Mouse (Mus musculus) embryonic facial prominence, embryonic 10.5 days (tissue): Measurements from ENCODE around the gene Gm28051. TPM values are rescaled to one million over a fixed set of nuclear protein-coding genes. Genes with fewer than 3 reads are reported as not detected.

ENCODE experiments used
- DNase-seq: peaks from one replicate; pipeline ENCODE4 v3.0.0-alpha.2; 2017; ENCODE audit warnings: low spot score
- H3K27ac ChIP-seq: fragments of 300-500 bp; sonication (generic); replicated peaks from 2 replicates; pipeline ENCODE4 v1.5.1; 2016; ENCODE audit warnings: mild to moderate bottlenecking
- H3K27me3 ChIP-seq: fragments of 300-500 bp; sonication (generic); replicated peaks from 2 replicates; pipeline ENCODE4 v1.6.1; 2016; ENCODE audit warnings: low read depth, mild to moderate bottlenecking; ENCODE audit not compliant: poor library complexity, severe bottlenecking
- H3K36me3 ChIP-seq: fragments of 300-500 bp; sonication (generic); replicated peaks from 2 replicates; pipeline ENCODE4 v1.6.1; 2016; ENCODE audit warnings: mild to moderate bottlenecking, moderate library complexity
- H3K4me1 ChIP-seq: fragments of 300-500 bp; sonication (generic); 2 replicates; pipeline ENCODE4 v1.6.1; 2016
- H3K4me3 ChIP-seq: fragments of 300-500 bp; sonication (generic); 2 replicates; pipeline ENCODE4 v1.5.1; 2016; ENCODE audit warnings: mild to moderate bottlenecking, moderate library complexity
- H3K9me3 ChIP-seq: fragments of 300-500 bp; sonication (generic); 2 replicates; pipeline ENCODE4 v1.6.1; 2016; ENCODE audit warnings: mild to moderate bottlenecking
- WGBS: fragments of 180-500 bp; shearing (Covaris S2); methylation state at CpG from one replicate; pipeline ENCODE4 v1.1.7; 2016; 5-methylcytosine and 5-hydroxymethylcytosine counted together
- polyA plus RNA-seq: library from polyadenylated mRNA; unstranded; fragments of >200 nt; fragmentation: Nextera tagmentation; extraction: Ambion mirVana; gene quantifications from 2 replicates; pipeline ENCODE4 v1.2.1, GENCODE M21; 2016

The Gm28051 gene
- not detected in 2 replicates for polyA plus RNA-seq

DNA sequence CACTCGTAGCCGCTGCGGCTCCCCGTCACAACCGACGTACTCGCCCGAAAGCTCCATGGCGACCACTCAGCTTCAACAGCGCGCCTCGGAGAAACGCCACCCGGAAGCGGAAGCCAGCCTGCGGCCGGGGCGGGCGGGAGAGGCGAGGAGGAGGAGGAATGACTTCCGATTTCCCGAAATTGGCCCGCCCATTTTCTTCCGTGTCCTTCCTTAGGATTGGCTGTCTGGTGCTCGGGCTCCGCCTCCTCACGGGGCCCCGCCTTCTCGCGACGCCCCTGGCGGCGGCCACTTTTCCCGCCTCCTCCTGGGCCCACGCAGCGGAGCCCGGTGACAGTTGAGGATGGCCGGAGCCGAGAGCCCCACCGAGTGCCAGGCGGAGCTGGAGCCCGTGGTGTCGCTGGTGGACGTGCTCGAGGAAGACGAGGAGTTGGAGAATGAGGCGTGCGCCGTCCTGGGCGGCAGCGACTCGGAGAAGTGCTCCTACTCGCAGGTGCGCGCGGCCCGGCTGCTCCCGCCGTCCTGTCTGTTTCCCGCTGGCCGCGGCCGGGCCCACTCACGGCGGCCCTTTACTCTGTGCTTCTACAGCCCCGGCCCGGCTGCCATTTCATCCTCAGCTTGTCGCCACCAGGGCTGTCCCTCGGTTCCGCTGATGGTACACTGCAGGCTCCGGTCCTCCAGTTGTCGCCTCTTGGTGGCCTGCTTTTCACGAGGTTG is at the start of gene Gm28051, which contains the start of the genes Gon7 and Ubr7:
Gene Gm28051 (minus strand): TSS at position 77 of the 714 bp plus-strand sequence.
Gene Gon7 (minus strand): TSS at position 115 of the 714 bp plus-strand sequence.
Gene Ubr7 (plus strand): TSS at position 279 of the 714 bp plus-strand sequence.
- H3K36me3 ChIP-seq: peaks cover 42% of the 10 kb centered on the region
- H3K9me3 ChIP-seq: no peaks in the 10 kb centered on the region
- peak within 1 kb of the TSS; percentile 93 for H3K27ac ChIP-seq
- H3K4me1 ChIP-seq: peaks cover 27% of the 10 kb centered on the region
- WGBS: under 1% methylated on average over 73 of the region's 73 CpGs
- peak; percentile 98 for DNase-seq
- H3K27me3 ChIP-seq: no peaks in the 10 kb centered on the region
- peak within 1 kb of the TSS; percentile 81 for H3K4me3 ChIP-seq

DNA sequence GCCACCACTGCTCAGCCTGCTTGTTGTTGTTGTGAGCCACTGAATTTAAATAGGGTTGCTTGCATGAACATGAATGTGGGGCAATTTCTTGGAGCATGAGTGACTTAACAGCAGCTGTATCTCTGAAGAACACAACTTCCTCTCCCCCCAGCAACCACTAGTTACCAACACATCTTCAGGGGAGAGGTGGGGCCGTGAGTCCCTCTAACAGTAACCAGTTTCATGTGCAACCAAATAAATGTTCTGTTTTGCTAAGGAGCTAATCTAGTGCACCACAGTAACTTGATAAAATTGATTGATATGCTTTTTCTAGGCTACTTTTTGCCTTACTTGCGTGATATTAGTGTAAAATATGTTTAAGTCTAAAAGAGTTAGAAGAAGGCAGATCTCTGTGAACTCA is 42.0 kb upstream of the Gm28051 start:
- no peak for DNase-seq
- Histone ChIP-seq H3K27me3 (no peaks in the 10 kb centered on the region), H3K9me3 (no peaks in the 10 kb centered on the region), H3K27ac (no peak overlapping the region), H3K4me3 (no peak overlapping the region), H3K36me3 (peaks cover 50% of the 10 kb centered on the region), H3K4me1 (no peaks in the 10 kb centered on the region)
- 88% methylated on average over 2 of the region's 2 CpGs for WGBS

DNA sequence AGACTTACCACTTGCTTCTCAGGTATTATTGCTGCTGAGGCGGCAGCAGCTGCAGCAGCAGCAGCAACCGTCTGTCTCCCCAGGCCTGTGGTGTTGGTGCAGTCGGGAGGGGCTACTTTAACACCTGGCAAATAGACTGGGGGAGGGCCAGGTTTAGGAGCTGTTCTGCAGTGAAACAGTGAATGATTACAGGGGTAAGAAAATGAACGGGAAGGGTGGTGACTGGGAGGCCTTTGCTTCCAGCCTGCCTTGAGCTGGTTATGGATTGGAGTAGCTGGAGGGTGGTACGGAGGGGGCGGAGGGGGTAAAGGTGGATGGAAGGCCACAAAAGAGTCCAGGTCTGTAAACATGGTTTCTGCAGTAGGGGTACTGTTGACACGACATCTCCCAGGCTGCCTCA is 30.4 kb upstream of the Gm28051 start:
- H3K9me3 ChIP-seq: no peaks in the 10 kb centered on the region
- H3K27me3 ChIP-seq: no peaks in the 10 kb centered on the region
- WGBS: 90% methylated on average over 7 of the region's 7 CpGs
- H3K36me3 ChIP-seq: peaks cover 99% of the 10 kb centered on the region
- H3K4me1 ChIP-seq: no peaks in the 10 kb centered on the region
- no peak for DNase-seq
- H3K27ac ChIP-seq: no peak overlapping the region
- H3K4me3 ChIP-seq: no peak overlapping the region

DNA sequence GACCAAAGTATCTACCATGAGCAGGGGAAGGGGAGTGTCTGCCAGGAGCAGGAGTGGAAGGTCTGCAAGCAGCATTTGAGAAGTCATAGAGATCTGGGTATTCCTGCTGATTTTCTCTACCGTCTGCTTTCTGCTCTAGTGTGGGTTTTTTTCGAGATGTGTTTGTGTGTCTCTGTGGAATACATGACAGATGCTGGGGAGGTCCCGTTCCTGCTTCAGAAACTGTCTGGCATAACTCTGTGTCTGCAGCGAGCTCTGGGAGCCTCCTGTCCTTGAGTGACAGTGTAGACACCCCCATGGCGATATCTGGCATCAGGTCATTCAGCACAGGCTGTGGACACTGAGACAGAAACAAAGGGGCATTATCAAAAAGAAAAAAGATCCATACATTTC is 28.0 kb upstream of the Gm28051 start:
- Histone ChIP-seq H3K4me3 (no peak overlapping the region), H3K27ac (no peak overlapping the region), H3K27me3 (no peaks in the 10 kb centered on the region), H3K4me1 (no peaks in the 10 kb centered on the region), H3K9me3 (no peaks in the 10 kb centered on the region), H3K36me3 (peaks cover 90% of the 10 kb centered on the region)
- DNase-seq: no peak
- WGBS: 86% methylated on average over 5 of the region's 5 CpGs

DNA sequence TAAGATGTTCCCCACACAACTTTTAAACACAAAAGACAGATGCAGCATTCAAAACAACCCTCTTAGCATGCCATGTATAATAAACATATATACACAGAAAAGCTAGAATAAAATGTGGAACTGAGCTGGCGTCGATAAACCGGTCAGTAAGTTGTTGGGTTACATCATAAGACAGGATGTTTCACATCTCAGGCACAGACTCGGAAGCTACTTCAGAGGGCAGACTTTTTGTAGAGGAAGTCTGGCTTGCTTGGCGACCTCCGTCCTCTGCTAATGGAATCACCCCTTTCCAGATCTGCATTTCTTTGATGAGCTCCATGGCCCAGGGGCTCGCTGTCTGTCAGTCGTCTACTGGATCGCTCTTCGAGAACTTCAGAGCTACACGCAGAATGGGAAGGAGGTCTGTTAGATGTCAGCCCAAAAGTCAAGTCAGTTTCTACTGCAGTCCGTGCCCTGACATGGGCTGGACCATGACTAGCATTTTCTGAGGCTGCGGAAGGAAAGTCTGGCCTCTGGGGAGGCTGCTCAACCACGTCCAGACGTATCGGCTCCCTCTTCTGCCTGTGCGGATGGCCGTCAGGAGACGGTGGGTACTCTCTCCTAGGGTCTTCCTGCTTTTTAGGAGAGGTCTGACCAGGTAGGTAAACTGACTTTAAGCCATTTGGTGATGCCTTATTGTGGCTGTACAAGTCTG is 27.5 kb upstream of the Gm28051 start:
- Histone ChIP-seq H3K27ac (no peak overlapping the region), H3K36me3 (peaks cover 84% of the 10 kb centered on the region), H3K4me3 (no peak overlapping the region), H3K4me1 (no peaks in the 10 kb centered on the region), H3K9me3 (no peaks in the 10 kb centered on the region), H3K27me3 (no peaks in the 10 kb centered on the region)
- WGBS: 89% methylated on average over 19 of the region's 19 CpGs
- no peak for DNase-seq

DNA sequence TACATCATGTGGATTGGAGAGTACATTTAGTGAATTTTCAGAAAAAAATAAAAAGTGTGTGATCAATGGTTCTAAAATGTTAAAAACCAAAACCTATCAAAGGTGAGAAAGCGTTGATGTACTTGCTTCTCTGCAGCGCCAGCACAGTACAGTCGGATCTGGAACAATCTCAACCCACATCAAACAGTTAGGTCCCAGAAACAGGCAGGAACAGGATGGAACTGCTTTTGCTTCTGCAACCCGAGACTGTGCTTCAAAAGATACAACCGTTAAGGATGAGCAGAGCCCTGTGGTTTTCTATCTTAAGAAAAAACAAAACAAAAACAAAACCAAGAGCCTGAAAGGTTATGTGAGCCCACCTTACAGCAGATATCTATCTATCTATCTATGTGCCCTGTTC is 25.3 kb upstream of the Gm28051 start:
- H3K4me1 ChIP-seq: no peaks in the 10 kb centered on the region
- H3K27me3 ChIP-seq: no peaks in the 10 kb centered on the region
- 92% methylated on average over 5 of the region's 5 CpGs for WGBS
- H3K27ac ChIP-seq: no peak overlapping the region
- no peak overlapping the region for H3K4me3 ChIP-seq
- H3K36me3 ChIP-seq: peaks cover 71% of the 10 kb centered on the region
- H3K9me3 ChIP-seq: no peaks in the 10 kb centered on the region
- no peak for DNase-seq

DNA sequence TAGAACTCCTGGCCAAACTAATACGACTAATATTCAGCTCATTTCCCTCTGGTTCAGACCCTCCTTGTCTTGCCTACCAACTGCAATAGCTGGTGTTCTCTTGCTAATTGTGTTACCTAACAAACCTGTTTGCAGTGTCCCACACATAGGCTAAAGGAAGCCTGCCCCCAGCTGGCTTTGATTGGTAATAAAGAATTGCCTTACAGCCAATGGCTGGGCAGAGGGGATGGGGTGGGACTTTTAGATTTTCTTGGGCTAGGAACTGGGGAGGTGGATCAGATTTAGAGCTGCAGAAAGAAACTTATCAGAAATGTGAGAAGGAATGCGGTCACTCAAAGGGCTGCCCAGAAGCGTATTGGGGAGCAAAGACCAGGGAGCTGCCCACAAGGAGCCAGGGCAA is 21.9 kb upstream of the Gm28051 start:
- Histone ChIP-seq H3K27me3 (no peaks in the 10 kb centered on the region), H3K4me1 (no peaks in the 10 kb centered on the region), H3K36me3 (peaks cover 71% of the 10 kb centered on the region), H3K27ac (no peak overlapping the region), H3K9me3 (no peaks in the 10 kb centered on the region), H3K4me3 (no peak overlapping the region)
- no peak for DNase-seq
- WGBS: 48% methylated on average over 3 of the region's 3 CpGs

DNA sequence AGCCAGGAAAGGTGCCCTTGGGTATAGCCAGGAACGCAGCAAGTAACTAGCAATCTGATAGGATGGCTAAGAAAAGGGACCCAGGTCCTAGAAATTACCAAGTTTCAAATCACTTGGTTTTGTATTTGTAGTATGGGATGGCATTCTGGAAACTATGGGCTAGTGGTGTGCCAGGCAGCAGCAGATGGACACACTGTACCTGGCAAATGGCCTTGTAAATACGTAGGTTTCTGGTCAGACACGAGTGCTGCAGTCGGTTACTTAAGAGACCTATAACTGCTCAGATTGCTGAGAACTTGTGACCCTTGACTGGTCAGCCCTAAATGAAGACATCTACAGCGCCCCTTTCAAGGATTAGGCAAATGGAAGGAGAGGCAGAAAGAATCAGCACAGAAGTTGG is 20.6 kb upstream of the Gm28051 start:
- H3K9me3 ChIP-seq: no peaks in the 10 kb centered on the region
- H3K4me3 ChIP-seq: no peak overlapping the region
- no peaks in the 10 kb centered on the region for H3K4me1 ChIP-seq
- H3K36me3 ChIP-seq: peaks cover 70% of the 10 kb centered on the region
- no peak for DNase-seq
- H3K27ac ChIP-seq: no peak overlapping the region
- 87% methylated on average over 5 of the region's 5 CpGs for WGBS
- no peaks in the 10 kb centered on the region for H3K27me3 ChIP-seq

DNA sequence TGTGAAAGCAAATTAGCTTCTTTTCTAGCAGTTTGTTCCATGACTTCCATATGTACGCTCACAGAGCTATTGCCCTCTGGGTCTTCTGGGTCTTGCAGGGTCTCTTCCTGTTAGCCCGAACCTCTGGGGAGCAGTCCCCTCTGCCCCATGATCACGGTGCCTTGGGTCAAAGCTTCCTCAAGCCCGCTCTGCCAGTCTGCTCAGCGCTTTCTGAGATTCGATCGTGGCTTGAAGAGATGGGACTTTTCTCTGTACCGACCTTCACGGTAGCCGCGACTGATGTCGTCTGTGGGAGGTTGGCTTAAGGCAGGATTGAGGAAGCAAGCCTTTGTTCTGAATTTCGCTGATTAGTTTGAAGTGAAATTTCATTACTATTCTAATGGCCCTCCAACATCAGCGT is 18.5 kb upstream of the Gm28051 start:
- Histone ChIP-seq H3K9me3 (no peaks in the 10 kb centered on the region; the same call in 1 of the 2 replicates), H3K36me3 (peaks cover 77% of the 10 kb centered on the region), H3K27me3 (no peaks in the 10 kb centered on the region), H3K4me3 (no peak overlapping the region), H3K4me1 (no peaks in the 10 kb centered on the region), H3K27ac (no peak overlapping the region)
- 93% methylated on average over 14 of the region's 14 CpGs for WGBS
- DNase-seq: no peak

DNA sequence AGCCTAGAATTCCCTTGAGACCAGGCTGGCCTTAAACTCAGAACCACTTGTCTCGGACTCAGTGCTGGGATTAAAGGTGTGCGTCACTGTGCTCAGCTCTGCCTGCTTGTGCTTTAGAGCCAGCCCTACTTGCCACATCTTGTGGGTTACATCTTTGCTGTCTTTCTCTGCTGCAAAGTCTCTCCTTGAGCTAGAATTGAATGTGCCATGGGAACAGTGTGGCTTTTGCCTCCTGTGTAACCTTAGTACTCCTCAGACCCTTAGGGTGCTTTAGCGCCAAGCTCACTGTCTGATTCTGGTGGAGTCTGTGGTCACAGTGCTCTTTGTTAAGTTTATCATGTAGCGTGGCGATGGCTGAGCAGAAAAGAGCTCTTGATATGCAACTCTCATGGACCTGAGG is 15.1 kb upstream of the Gm28051 start:
- no peak for DNase-seq
- Histone ChIP-seq H3K27ac (no peak overlapping the region), H3K27me3 (no peaks in the 10 kb centered on the region), H3K4me1 (no peaks in the 10 kb centered on the region), H3K4me3 (no peak overlapping the region), H3K9me3 (no peaks in the 10 kb centered on the region; the same call in 1 of the 2 replicates), H3K36me3 (peaks cover 99% of the 10 kb centered on the region)
- 93% methylated on average over 5 of the region's 5 CpGs for WGBS

DNA sequence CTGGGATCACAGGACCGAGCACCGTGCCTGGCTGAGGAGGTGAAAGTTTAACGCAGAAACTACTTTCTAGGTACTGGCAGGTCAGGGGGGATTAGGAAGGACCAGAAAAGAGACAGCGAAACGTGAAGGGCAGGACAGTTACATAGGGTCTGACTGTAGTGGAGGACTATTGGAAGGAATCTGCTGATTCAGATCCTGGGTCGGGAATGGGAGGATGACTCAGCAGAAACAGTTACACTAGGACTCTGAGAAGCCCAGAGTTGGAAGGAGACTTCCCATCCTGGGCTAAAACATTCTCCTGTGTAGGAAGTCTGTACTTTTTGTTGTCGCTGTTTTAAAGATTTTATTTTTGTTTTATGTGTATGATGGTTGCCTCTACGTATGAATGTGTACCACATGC is 14.0 kb upstream of the Gm28051 start:
- no peak for DNase-seq
- 95% methylated on average over 8 of the region's 8 CpGs for WGBS
- no peaks in the 10 kb centered on the region for H3K4me1 ChIP-seq
- no peak overlapping the region for H3K4me3 ChIP-seq
- H3K27ac ChIP-seq: no peak overlapping the region
- H3K36me3 ChIP-seq: peaks cover 99% of the 10 kb centered on the region
- H3K27me3 ChIP-seq: no peaks in the 10 kb centered on the region
- no peaks in the 10 kb centered on the region; the same call in 1 of the 2 replicates for H3K9me3 ChIP-seq

DNA sequence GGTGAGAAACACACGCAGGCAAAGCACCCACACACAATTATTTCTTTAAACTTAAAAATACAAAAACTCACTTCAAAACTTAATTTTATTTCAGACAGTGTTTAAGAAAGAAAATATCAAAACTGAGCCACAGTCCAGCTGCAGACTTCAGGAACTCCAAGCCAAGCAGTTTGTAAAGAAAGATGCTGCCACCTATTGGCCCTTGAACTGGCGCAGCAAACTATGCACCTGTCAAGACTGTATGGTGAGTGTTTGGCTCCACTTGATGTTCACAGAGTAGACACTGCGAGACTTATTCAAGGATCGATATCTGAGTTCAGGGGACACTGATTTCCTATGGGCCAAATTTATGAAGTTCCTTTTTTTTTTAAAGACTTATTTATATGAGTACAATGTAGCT is 11.4 kb upstream of the Gm28051 start:
- no peak for DNase-seq
- 92% methylated on average over 4 of the region's 4 CpGs for WGBS
- H3K9me3 ChIP-seq: no peaks in the 10 kb centered on the region; the same call in 1 of the 2 replicates
- H3K27me3 ChIP-seq: no peaks in the 10 kb centered on the region
- no peak overlapping the region for H3K27ac ChIP-seq
- peaks cover 96% of the 10 kb centered on the region for H3K36me3 ChIP-seq
- no peak overlapping the region for H3K4me3 ChIP-seq
- no peaks in the 10 kb centered on the region for H3K4me1 ChIP-seq

DNA sequence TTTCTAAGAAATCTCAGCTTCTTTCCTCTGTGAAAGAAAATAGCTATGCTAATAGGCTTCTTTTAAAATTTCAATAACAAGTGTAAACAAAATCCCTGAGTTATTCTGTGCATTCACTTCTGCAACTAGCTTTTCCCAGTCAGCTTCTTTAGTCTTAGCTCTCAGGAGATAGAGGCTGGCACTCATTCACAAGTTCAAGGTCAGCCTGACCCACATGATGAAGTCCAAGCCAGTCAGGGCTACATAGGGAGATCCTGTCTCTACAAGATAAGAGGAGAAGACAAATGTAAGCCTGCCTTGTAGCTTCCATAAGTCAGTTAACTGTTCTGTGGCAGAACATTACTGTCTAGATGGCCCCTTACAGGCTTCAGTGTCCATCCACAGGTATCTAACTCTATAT is 6.1 kb upstream of the Gm28051 start:
- peaks cover 62% of the 10 kb centered on the region for H3K36me3 ChIP-seq
- no peaks in the 10 kb centered on the region for H3K9me3 ChIP-seq
- H3K4me3 ChIP-seq: no peak overlapping the region
- peaks cover 13% of the 10 kb centered on the region for H3K4me1 ChIP-seq
- H3K27me3 ChIP-seq: no peaks in the 10 kb centered on the region
- no peak overlapping the region for H3K27ac ChIP-seq
- no peak for DNase-seq
